Mouse (Mus musculus) myocyte (in vitro differentiated cells): ENCODE results near the gene Aldh3a2.

ENCODE experiments used
- E2F4 ChIP-seq: IDR thresholded peaks from one replicate; pipeline ENCODE4 v1.6.1; 2011; ENCODE audit warnings: mild to moderate bottlenecking, control low read depth, moderate library complexity; ENCODE audit not compliant: insufficient read depth
- MAX ChIP-seq: IDR thresholded peaks from one replicate; pipeline ENCODE4 v1.6.1; 2011; ENCODE audit warnings: low read depth, mild to moderate bottlenecking, control low read depth
- MYOD1 ChIP-seq, 3 experiments: IDR thresholded peaks; one replicate each; pipeline ENCODE4 v1.6.1; 2011; ENCODE audit warnings: control low read depth in 2 of 3, low read depth in 2 of 3, mild to moderate bottlenecking in 2 of 3, moderate library complexity in 1 of 3; ENCODE audit not compliant: insufficient read length in 2 of 3, control insufficient read depth in 1 of 3
- POLR2A ChIP-seq: IDR thresholded peaks from one replicate; pipeline ENCODE4 v1.6.1; 2011; ENCODE audit warnings: low read depth, mild to moderate bottlenecking, control low read depth, moderate library complexity; ENCODE audit not compliant: insufficient read length
- POLR2AphosphoS2 ChIP-seq: IDR thresholded peaks from one replicate; pipeline ENCODE4 v1.6.1; 2011; ENCODE audit warnings: low read depth, control low read depth; ENCODE audit not compliant: insufficient read length
- REST ChIP-seq: IDR thresholded peaks from one replicate; pipeline ENCODE4 v1.6.1; 2011; ENCODE audit warnings: mild to moderate bottlenecking, control low read depth, moderate library complexity; ENCODE audit not compliant: insufficient read depth, insufficient read length
- USF1 ChIP-seq: IDR thresholded peaks from one replicate; pipeline ENCODE4 v1.6.1; 2011; ENCODE audit warnings: low read depth, mild to moderate bottlenecking, control low read depth, moderate library complexity

- TF ChIP-seq MYOD1 (IDR thresholded peaks at IDR 0.05; ENCODE audit: control insufficient read depth in 1 of 3, insufficient read length in 2 of 3, low read depth in 2 of 3) (no peak), POLR2A (no peak), REST (no peak), POLR2AphosphoS2 (no peak), E2F4 (no peak), USF1 (no peak), MAX (no peak)
These were observed 11.3 kb upstream of the Aldh3a2 start for GRCm38 (mm10) chr11:61278445-61279077.
